Mouse (Mus musculus) MEL (cell line): Measurements from ENCODE around the gene Prkar1a. TPM values are rescaled to one million over a fixed set of nuclear protein-coding genes. Genes with fewer than 3 reads are reported as not detected.

Source experiments
- DNase-seq: peaks from one replicate; pipeline ENCODE4 v3.0.0; 2011; ENCODE audit warnings: low read depth, low spot score
- H3K27ac ChIP-seq: 2 replicates; pipeline ENCODE4 v1.5.1; 2012; ENCODE audit warnings: low read depth, mild to moderate bottlenecking, control low read depth, low read length, moderate library complexity; ENCODE audit not compliant: control insufficient read depth
- H3K27me3 ChIP-seq, 2 experiments: fragments of 150-350 bp in 1 of 2; sonication (generic) in 1 of 2; 2 replicates each; pipeline ENCODE4 v1.6.1; 2012; ENCODE audit warnings: low read length in 2 of 2, mild to moderate bottlenecking in 2 of 2, improper control_type of control experiment in 1 of 2, moderate library complexity in 1 of 2; ENCODE audit not compliant: insufficient read depth in 2 of 2, control insufficient read depth in 1 of 2
- H3K36me3 ChIP-seq, 2 experiments: 2 replicates each; pipeline ENCODE4 v1.6.1; 2012 to 2014; ENCODE audit warnings: low read length in 2 of 2, improper control_type of control experiment in 1 of 2, inconsistent platforms in 1 of 2, mild to moderate bottlenecking in 1 of 2; ENCODE audit not compliant: insufficient read depth in 2 of 2, control insufficient read depth in 1 of 2
- H3K4me1 ChIP-seq, 2 experiments: fragments of 150-350 bp in 1 of 2; sonication (generic) in 1 of 2; 2 replicates each; pipeline ENCODE4 v1.6.1; 2012; ENCODE audit warnings: low read length in 2 of 2, improper control_type of control experiment in 1 of 2, mild to moderate bottlenecking in 1 of 2; ENCODE audit not compliant: insufficient read depth in 2 of 2, control insufficient read depth in 1 of 2
- H3K4me3 ChIP-seq, 2 experiments: fragments of 150-350 bp in 1 of 2; sonication (generic) in 1 of 2; 2 replicates each; pipeline ENCODE4 v1.5.1; 2012; ENCODE audit warnings: low read depth in 2 of 2, low read length in 2 of 2, mild to moderate bottlenecking in 2 of 2, moderate library complexity in 2 of 2, control low read depth in 1 of 2, improper control_type of control experiment in 1 of 2; ENCODE audit not compliant: control insufficient read depth in 1 of 2, insufficient read depth in 1 of 2
- H3K79me2 ChIP-seq: 2 replicates; pipeline ENCODE4 v1.6.1; 2012; ENCODE audit warnings: mild to moderate bottlenecking, low read length, moderate library complexity; ENCODE audit not compliant: control insufficient read depth, poor library complexity, insufficient read depth
- H3K9ac ChIP-seq: 2 replicates; pipeline ENCODE4 v1.6.1; 2012; ENCODE audit warnings: low read depth, mild to moderate bottlenecking, control low read depth, low read length, moderate library complexity; ENCODE audit not compliant: control insufficient read depth, poor library complexity, severe bottlenecking
- H3K9me3 ChIP-seq: fragments of 150-350 bp; sonication (generic); replicated peaks from 2 replicates; pipeline ENCODE4 v1.6.1; 2012; ENCODE audit warnings: mild to moderate bottlenecking, low read length, improper control_type of control experiment, moderate library complexity; ENCODE audit not compliant: insufficient read depth
- BHLHE40 ChIP-seq: IDR thresholded peaks from 2 replicates; pipeline ENCODE4 v1.6.1; 2012; ENCODE audit warnings: low read depth, mild to moderate bottlenecking, inconsistent platforms, low read length, improper control_type of control experiment, borderline replicate concordance
- CHD1 ChIP-seq: IDR thresholded peaks from 2 replicates; pipeline ENCODE4 v1.6.1; 2012; ENCODE audit warnings: low read depth, mild to moderate bottlenecking, inconsistent platforms, low read length, improper control_type of control experiment
- CTCF ChIP-seq, 3 experiments: IDR thresholded peaks in 2 of 3; conservative IDR thresholded peaks in 1 of 3; 2 replicates each; pipeline ENCODE4 v1.5.1; 2011 to 2012; ENCODE audit warnings: low read length in 3 of 3, low read depth in 2 of 3, mild to moderate bottlenecking in 2 of 3, improper control_type of control experiment in 1 of 3, inconsistent platforms in 1 of 3, mixed read lengths in 1 of 3, moderate library complexity in 1 of 3; ENCODE audit not compliant: control insufficient read depth in 1 of 3, insufficient read depth in 1 of 3, poor library complexity in 1 of 3, severe bottlenecking in 1 of 3
- ELF1 ChIP-seq: IDR thresholded peaks from 2 replicates; pipeline ENCODE4 v1.6.1; 2014; ENCODE audit warnings: low read depth, mild to moderate bottlenecking, inconsistent platforms, low read length, improper control_type of control experiment, moderate library complexity
- EP300 ChIP-seq, 2 experiments: IDR thresholded peaks; 2 replicates each; pipeline ENCODE4 v1.6.1; 2011; ENCODE audit warnings: improper control_type of control experiment in 2 of 2, low read length in 2 of 2, low read depth in 1 of 2, mild to moderate bottlenecking in 1 of 2
- ETS1 ChIP-seq: IDR thresholded peaks from 2 replicates; pipeline ENCODE4 v1.6.1; 2012; ENCODE audit warnings: low read depth, mild to moderate bottlenecking, inconsistent platforms, low read length, improper control_type of control experiment, moderate library complexity
- GATA1 ChIP-seq: IDR thresholded peaks from 2 replicates; pipeline ENCODE4 v1.6.1; 2011; ENCODE audit warnings: low read depth, low read length, improper control_type of control experiment
- HCFC1 ChIP-seq: IDR thresholded peaks from 2 replicates; pipeline ENCODE4 v1.6.1; 2012; ENCODE audit warnings: low read depth, mild to moderate bottlenecking, inconsistent platforms, low read length, improper control_type of control experiment, moderate library complexity
- JUND ChIP-seq: IDR thresholded peaks from 2 replicates; pipeline ENCODE4 v1.6.1; 2011; ENCODE audit warnings: low read depth, mild to moderate bottlenecking, improper control_type of control experiment, low read length
- MAFK ChIP-seq: IDR thresholded peaks from 2 replicates; pipeline ENCODE4 v1.6.1; 2011; ENCODE audit warnings: low read depth, mild to moderate bottlenecking, low read length, improper control_type of control experiment, borderline replicate concordance
- MAX ChIP-seq: IDR thresholded peaks from 2 replicates; pipeline ENCODE4 v1.6.1; 2011; ENCODE audit warnings: low read length, improper control_type of control experiment
- MAZ ChIP-seq: IDR thresholded peaks from 2 replicates; pipeline ENCODE4 v1.6.1; 2012; ENCODE audit warnings: low read depth, mild to moderate bottlenecking, inconsistent platforms, low read length, improper control_type of control experiment
- MXI1 ChIP-seq: IDR thresholded peaks from 2 replicates; pipeline ENCODE4 v1.6.1; 2011; ENCODE audit warnings: mild to moderate bottlenecking, low read depth, low read length, improper control_type of control experiment
- MYC ChIP-seq: IDR thresholded peaks from 2 replicates; pipeline ENCODE4 v1.6.1; 2011; ENCODE audit warnings: low read depth, mild to moderate bottlenecking, low read length, improper control_type of control experiment, moderate library complexity
- NELFE ChIP-seq: IDR thresholded peaks from 2 replicates; pipeline ENCODE4 v1.6.1; 2011; ENCODE audit warnings: low read depth, low read length, improper control_type of control experiment
- POLR2AphosphoS2 ChIP-seq: IDR thresholded peaks from 2 replicates; pipeline ENCODE4 v1.6.1; 2011; ENCODE audit warnings: low read length, improper control_type of control experiment
- POLR2AphosphoS5 ChIP-seq: IDR thresholded peaks from 2 replicates; pipeline ENCODE4 v1.6.1; 2012; ENCODE audit warnings: low read depth, borderline replicate concordance, mild to moderate bottlenecking, inconsistent platforms, low read length, moderate library complexity, mixed read lengths
- RAD21 ChIP-seq: IDR thresholded peaks from 2 replicates; pipeline ENCODE4 v1.6.1; 2011; ENCODE audit warnings: mild to moderate bottlenecking, low read depth, low read length, improper control_type of control experiment
- RCOR1 ChIP-seq: IDR thresholded peaks from 2 replicates; pipeline ENCODE4 v1.6.1; 2012; ENCODE audit warnings: low read depth, mild to moderate bottlenecking, inconsistent platforms, low read length, improper control_type of control experiment
- SIN3A ChIP-seq: IDR thresholded peaks from 2 replicates; pipeline ENCODE4 v1.6.1; 2012; ENCODE audit warnings: low read length, improper control_type of control experiment, inconsistent platforms
- SMC3 ChIP-seq: IDR thresholded peaks from 2 replicates; pipeline ENCODE4 v1.6.1; 2011; ENCODE audit warnings: low read depth, low read length, improper control_type of control experiment
- TAL1 ChIP-seq: IDR thresholded peaks from 2 replicates; pipeline ENCODE4 v1.6.1; 2012; ENCODE audit warnings: mild to moderate bottlenecking, inconsistent platforms, low read length, moderate library complexity, mixed read lengths
- TBP ChIP-seq: IDR thresholded peaks from 2 replicates; pipeline ENCODE4 v1.8.0; 2011; ENCODE audit warnings: low read depth, low read length, improper control_type of control experiment
- TCF12 ChIP-seq: IDR thresholded peaks from 2 replicates; pipeline ENCODE4 v1.6.1; 2014; ENCODE audit warnings: low read depth, mild to moderate bottlenecking, inconsistent platforms, low read length, improper control_type of control experiment, moderate library complexity
- UBTF ChIP-seq: IDR thresholded peaks from 2 replicates; pipeline ENCODE4 v1.6.1; 2012; ENCODE audit warnings: low read depth, mild to moderate bottlenecking, inconsistent platforms, low read length, improper control_type of control experiment, moderate library complexity, borderline replicate concordance; ENCODE audit not compliant: insufficient read depth
- USF2 ChIP-seq, 2 experiments: IDR thresholded peaks; 2 replicates each; pipeline ENCODE4 v1.6.1; 2011 to 2012; ENCODE audit warnings: improper control_type of control experiment in 2 of 2, low read length in 2 of 2, borderline replicate concordance in 1 of 2, inconsistent platforms in 1 of 2, low read depth in 1 of 2, mild to moderate bottlenecking in 1 of 2; ENCODE audit not compliant: insufficient read depth in 1 of 2
- ZC3H11A ChIP-seq: IDR thresholded peaks from 2 replicates; pipeline ENCODE4 v1.6.1; 2012; ENCODE audit warnings: low read depth, mild to moderate bottlenecking, inconsistent platforms, low read length, improper control_type of control experiment
- ZKSCAN1 ChIP-seq: IDR thresholded peaks from 2 replicates; pipeline ENCODE4 v1.6.1; 2012; ENCODE audit warnings: low read depth, mild to moderate bottlenecking, inconsistent platforms, low read length, improper control_type of control experiment, moderate library complexity
- ZMIZ1 ChIP-seq: IDR thresholded peaks from 2 replicates; pipeline ENCODE4 v1.6.1; 2012; ENCODE audit warnings: low read depth, mild to moderate bottlenecking, inconsistent platforms, low read length, improper control_type of control experiment, moderate library complexity
- ZNF384 ChIP-seq: IDR thresholded peaks from 2 replicates; pipeline ENCODE4 v1.6.1; 2012; ENCODE audit warnings: low read depth, mild to moderate bottlenecking, inconsistent platforms, low read length, improper control_type of control experiment
- polyA plus RNA-seq, 2 experiments: library from polyadenylated mRNA; stranded (reverse) in 1 of 2; unstranded in 1 of 2; fragments of >175 nt in 1 of 2; fragments of >200 nt in 1 of 2; gene quantifications; 2 replicates each; pipeline versions ENCODE4 v1.2.1 to v1.2.4; 2012; ENCODE audit warnings: low replicate concordance in 2 of 2, low read depth in 1 of 2; ENCODE audit not compliant: insufficient read length in 2 of 2, insufficient read depth in 1 of 2, missing spikeins in 1 of 2
- total RNA-seq: library from RNA; depleted of rRNA; stranded (reverse); fragments of 300-350 nt; gene quantifications from 2 replicates; pipeline ENCODE4 v1.2.3, GENCODE M21; 2012

Gene Prkar1a
- total and polyA plus RNA-seq, 3 experiments = 69.6 to 152 TPM; not detected in 1

GRCm38 (mm10) chr11:109620356-109620755 is 28.8 kb upstream of the Prkar1a start:
- Histone ChIP-seq H3K27ac (no peak overlapping the region), H3K4me3 (no peak overlapping the region), H3K9ac (no peak overlapping the region), H3K9me3 (no peaks in the 10 kb centered on the region), H3K79me2 (no peaks in the 10 kb centered on the region), H3K36me3 (peaks cover 0 to 27% of the 10 kb centered on the region in 2 experiments; a peak in 2 of 4 replicates), H3K4me1 (peaks cover 12 to 27% of the 10 kb centered on the region in 2 experiments), H3K27me3 (no peaks in the 10 kb centered on the region)
- TF ChIP-seq ZC3H11A = no peak
- no peak for TF ChIP-seq UBTF
- DNase-seq = no peak

GRCm38 (mm10) chr11:109621183-109621582 is 28.0 kb upstream of the Prkar1a start:
- H3K4me1 ChIP-seq = peaks cover 12 to 27% of the 10 kb centered on the region in 2 experiments
- DNase-seq = peak; percentile 88

GRCm38 (mm10) chr11:109622518-109623037 is 26.6 kb upstream of the Prkar1a start:
- Histone ChIP-seq H3K27ac (no peak overlapping the region), H3K36me3 (peaks cover 0 to 17% of the 10 kb centered on the region in 2 experiments; a peak in 2 of 4 replicates), H3K4me3 (peak overlapping the region; percentile 42 to 59), H3K27me3 (no peaks in the 10 kb centered on the region), H3K9me3 (no peaks in the 10 kb centered on the region), H3K79me2 (no peaks in the 10 kb centered on the region), H3K9ac (peak overlapping the region; percentile 42), H3K4me1 (peaks cover 10 to 20% of the 10 kb centered on the region in 2 experiments)
- peak; percentile 54 for TF ChIP-seq TCF12
- TF ChIP-seq ELF1 = peak; percentile 48; the same call in 1 of the 2 replicates
- no peak for TF ChIP-seq BHLHE40
- peak; percentile 55 to 68 for TF ChIP-seq EP300 (IDR thresholded peaks at IDR 0.05; ENCODE audit: low read depth in 1 of 2, low read length in 2 of 2)
- TF ChIP-seq ETS1 = peak; percentile 99
- TF ChIP-seq MAZ = 0 out of 2 replicates have a peak, but pooled peaks have one; percentile 38
- peak; percentile 81 for TF ChIP-seq SIN3A
- peak; percentile 84 for TF ChIP-seq GATA1
- 0 out of 2 replicates have a peak, but pooled peaks have one; percentile 42 for TF ChIP-seq MXI1
- no peak for TF ChIP-seq ZMIZ1
- peak; percentile 67 for DNase-seq

More at GRCm38 (mm10) chr11:109621183-109621582, 28.0 kb upstream of the Prkar1a start:
- Histone ChIP-seq H3K36me3 (peaks cover 0 to 24% of the 10 kb centered on the region in 2 experiments; a peak in 2 of 4 replicates), H3K9ac (no peak overlapping the region), H3K9me3 (no peaks in the 10 kb centered on the region), H3K27me3 (no peaks in the 10 kb centered on the region), H3K79me2 (no peaks in the 10 kb centered on the region), H3K27ac (no peak overlapping the region), H3K4me3 (no peak overlapping the region)
- no peak for TF ChIP-seq MAX
- no peak for TF ChIP-seq USF2 (IDR thresholded peaks at IDR 0.05; ENCODE audit: borderline replicate concordance in 1 of 2, insufficient read depth in 1 of 2, low read depth in 1 of 2, low read length in 2 of 2)
- no peak for TF ChIP-seq TAL1
- 0 out of 2 replicates have a peak, but pooled peaks have one; percentile 37 for TF ChIP-seq GATA1
- TF ChIP-seq BHLHE40 = no peak
- no peak for TF ChIP-seq UBTF
- peak; percentile 6; the same call in 1 of the 2 replicates for TF ChIP-seq ETS1
- peak; percentile 91 for TF ChIP-seq SMC3
- TF ChIP-seq POLR2AphosphoS5 = no peak
- TF ChIP-seq MAFK = no peak
- no peak for TF ChIP-seq ZMIZ1
- TF ChIP-seq ZNF384 = no peak
- no peak for TF ChIP-seq HCFC1
- TF ChIP-seq POLR2AphosphoS2 = no peak
- TF ChIP-seq NELFE = no peak
- TF ChIP-seq TBP = peak; percentile 39; the same call in 1 of the 2 replicates
- TF ChIP-seq JUND = peak; percentile 77; the same call in 1 of the 2 replicates
- no peak for TF ChIP-seq RCOR1
- TF ChIP-seq SIN3A = peak; percentile 42; the same call in 1 of the 2 replicates
- TF ChIP-seq ZKSCAN1 = no peak
- TF ChIP-seq CHD1 = no peak
- TF ChIP-seq RAD21 = peak; percentile 70
- TF ChIP-seq CTCF (IDR thresholded peaks at IDR 0.05 in 2 of 3, conservative IDR thresholded peaks at IDR 0.05 in 1 of 3; ENCODE audit: control insufficient read depth in 1 of 3, insufficient read depth in 1 of 3, low read depth in 2 of 3, low read length in 3 of 3, poor library complexity in 1 of 3, severe bottlenecking in 1 of 3) = peak; percentile 46 to 93 (median 92)
- TF ChIP-seq ELF1 = no peak
- TF ChIP-seq MYC = peak; percentile 20; the same call in 1 of the 2 replicates
- TF ChIP-seq ZC3H11A = peak; percentile 57
